Mouse (Mus musculus): ENCODE results near the gene Slc35d2. TPM values are rescaled to one million over a fixed set of nuclear protein-coding genes. Genes with fewer than 3 reads are reported as not detected.

The Slc35d2 gene
- polyA plus RNA-seq, 1 experiment, result 0.18 TPM

DNA sequence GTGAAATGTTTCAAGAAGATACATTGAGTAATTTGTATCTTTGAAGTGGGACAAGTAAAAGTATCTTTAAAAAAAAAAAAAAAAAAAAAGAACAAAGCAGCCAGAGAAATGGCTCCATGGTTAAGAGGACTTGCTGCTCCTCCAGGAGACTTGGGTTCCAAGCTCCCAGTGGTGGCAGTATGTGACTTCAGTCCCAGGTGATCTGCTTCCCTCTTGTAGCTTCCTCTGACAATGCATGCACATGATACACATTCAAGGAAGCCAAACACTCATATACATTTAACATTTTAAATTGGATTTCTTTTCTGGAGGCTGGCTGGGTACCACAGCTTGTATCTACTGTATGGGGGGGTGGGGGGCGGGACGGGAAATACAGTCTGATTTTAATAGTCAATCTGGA lies 25.5 kb upstream of the Slc35d2 start:
- no peak for TF ChIP-seq TAL1 (IDR thresholded peaks at IDR 0.05; ENCODE audit: low read length)
- no peak for TF ChIP-seq GATA1 (IDR thresholded peaks at IDR 0.05; ENCODE audit: low read length)
- Histone ChIP-seq H3K27me3 (ENCODE audit: control insufficient read depth) (peaks cover 49% of the 10 kb centered on the region), H3K36me3 (ENCODE audit: control insufficient read depth) (peaks cover 22% of the 10 kb centered on the region), H3K4me3 (replicated peaks) (no peak overlapping the region), H3K4me1 (ENCODE audit: control insufficient read depth) (peaks cover 42% of the 10 kb centered on the region), H3K9me3 (ENCODE audit: control insufficient read depth, low read length) (no peaks in the 10 kb centered on the region)

DNA sequence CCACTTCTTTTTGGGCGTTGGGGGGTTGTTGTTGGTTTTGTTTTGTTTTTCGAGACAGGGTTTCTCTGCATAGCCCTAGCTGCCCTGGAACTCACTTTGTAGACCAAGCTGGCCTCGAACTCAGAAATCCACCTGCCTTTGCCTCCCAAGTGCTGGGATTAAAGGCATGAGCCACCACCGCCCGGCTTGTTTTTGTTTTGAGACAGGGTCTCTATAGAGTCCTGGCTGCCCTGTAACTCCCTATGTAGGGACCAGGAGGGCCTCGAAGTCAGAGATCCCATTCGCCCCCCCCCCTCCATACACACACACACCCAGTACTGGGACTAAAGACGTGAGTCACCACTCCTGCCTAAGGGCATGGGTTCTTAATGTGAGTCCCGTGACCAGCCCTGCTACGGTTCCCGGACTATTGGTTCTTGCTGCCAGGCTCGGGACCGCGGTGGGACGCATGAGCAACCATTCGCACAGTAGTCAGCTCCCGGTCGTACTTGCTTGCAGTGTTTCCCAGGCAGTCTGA lies 24.6 kb upstream of the Slc35d2 start:
- Histone ChIP-seq H3K36me3 (ENCODE audit: control insufficient read depth) (peaks cover 30% of the 10 kb centered on the region), H3K27me3 (ENCODE audit: control insufficient read depth) (peaks cover 41% of the 10 kb centered on the region), H3K4me1 (ENCODE audit: control insufficient read depth) (peaks cover 50% of the 10 kb centered on the region), H3K4me3 (replicated peaks) (peak overlapping the region; percentile 100), H3K9me3 (ENCODE audit: control insufficient read depth, low read length) (no peaks in the 10 kb centered on the region)
- no peak for TF ChIP-seq GATA1 (IDR thresholded peaks at IDR 0.05; ENCODE audit: low read length)
- TF ChIP-seq TAL1 (IDR thresholded peaks at IDR 0.05; ENCODE audit: low read length), result no peak

DNA sequence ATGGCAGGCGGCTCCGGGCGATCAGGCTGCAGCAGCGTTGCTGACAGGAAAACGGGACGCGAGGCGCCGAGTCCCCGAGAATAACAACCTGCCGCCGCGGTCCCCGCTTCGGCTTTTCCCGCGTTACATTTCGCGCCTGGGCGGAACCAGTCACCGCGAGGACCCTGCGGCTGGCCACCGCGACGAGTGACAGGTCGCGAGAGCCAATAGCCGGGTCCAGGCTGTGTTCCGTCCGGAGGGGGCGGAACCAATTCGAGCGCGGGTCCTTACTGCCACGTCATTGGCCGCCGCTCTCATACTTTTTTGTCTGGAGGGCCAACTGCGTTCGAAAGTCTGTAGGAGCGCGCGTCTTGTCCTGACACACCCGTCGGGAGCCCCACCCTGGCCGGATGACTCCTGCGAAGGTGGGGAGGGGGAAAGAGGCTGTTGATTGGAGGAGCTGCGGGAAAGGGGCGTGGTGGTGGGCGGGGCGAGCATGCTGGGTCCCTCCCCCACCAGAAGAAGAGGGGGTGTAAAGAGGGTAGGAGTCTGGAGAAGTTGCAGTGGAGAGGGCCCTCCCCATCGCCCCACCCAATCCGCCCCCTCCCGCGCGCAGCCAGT lies 24.0 kb upstream of the Slc35d2 start, which contains the start of gene Zfp367:
Gene Zfp367, minus strand, starts transcription at position 120 of the 600 bp plus-strand sequence.
- TF ChIP-seq TAL1 (IDR thresholded peaks at IDR 0.05; ENCODE audit: low read length) (no peak), GATA1 (IDR thresholded peaks at IDR 0.05; ENCODE audit: low read length) (no peak)
- Histone ChIP-seq H3K27me3 (ENCODE audit: control insufficient read depth) (peaks cover 34% of the 10 kb centered on the region), H3K9me3 (ENCODE audit: control insufficient read depth, low read length) (no peaks in the 10 kb centered on the region), H3K36me3 (ENCODE audit: control insufficient read depth) (peaks cover 35% of the 10 kb centered on the region), H3K4me1 (ENCODE audit: control insufficient read depth) (peaks cover 53% of the 10 kb centered on the region), H3K4me3 (replicated peaks) (peak within 1 kb of the TSS; percentile 100)

DNA sequence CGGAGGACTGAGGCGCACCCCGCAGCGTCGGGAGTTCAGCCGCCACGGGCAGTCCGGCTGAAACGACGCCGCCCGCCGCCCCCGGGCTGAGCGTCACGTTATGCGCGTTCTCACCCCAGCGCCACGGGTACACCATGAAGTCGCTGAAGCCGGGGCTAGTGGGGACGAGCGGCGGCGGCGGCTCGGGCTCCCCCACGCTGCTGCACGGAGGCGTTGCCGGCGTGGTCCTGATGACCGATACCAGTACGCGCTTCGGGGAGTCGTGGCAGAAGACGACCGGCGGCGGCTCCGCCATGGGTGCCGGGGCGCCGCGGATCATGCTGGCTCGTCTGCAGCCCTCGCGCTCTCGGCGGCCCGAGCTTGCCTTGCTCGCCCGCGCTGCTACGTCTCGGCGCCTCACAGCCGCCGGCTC lies 23.5 kb upstream of the Slc35d2 start:
- Histone ChIP-seq H3K9me3 (ENCODE audit: control insufficient read depth, low read length) (no peaks in the 10 kb centered on the region), H3K27me3 (ENCODE audit: control insufficient read depth) (peaks cover 29% of the 10 kb centered on the region), H3K4me1 (ENCODE audit: control insufficient read depth) (peaks cover 53% of the 10 kb centered on the region), H3K36me3 (ENCODE audit: control insufficient read depth) (peaks cover 38% of the 10 kb centered on the region), H3K4me3 (replicated peaks) (peak overlapping the region; percentile 100)
- no peak for TF ChIP-seq GATA1 (IDR thresholded peaks at IDR 0.05; ENCODE audit: low read length)
- no peak for TF ChIP-seq TAL1 (IDR thresholded peaks at IDR 0.05; ENCODE audit: low read length)

DNA sequence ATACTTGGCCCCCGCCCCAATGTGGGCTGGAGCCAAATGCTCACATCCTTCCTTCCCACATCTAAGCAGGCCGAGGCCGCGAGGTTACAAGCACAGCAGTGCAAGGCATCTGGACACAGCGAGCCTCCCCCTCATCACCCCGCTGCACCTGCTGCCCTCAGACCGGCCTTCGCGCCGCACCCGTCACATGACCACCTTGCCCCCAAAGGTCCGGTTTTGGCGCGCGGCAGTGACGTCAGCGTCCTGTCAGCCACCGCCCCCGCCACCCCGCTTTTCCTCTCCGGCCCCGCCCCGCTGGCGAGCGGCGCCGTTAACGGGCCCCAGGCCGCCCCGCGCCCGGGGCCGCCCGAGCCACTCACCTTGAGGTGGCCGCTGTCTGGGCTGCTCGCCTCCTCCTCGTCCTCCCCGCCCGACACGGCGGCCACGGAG lies 23.1 kb upstream of the Slc35d2 start:
- TF ChIP-seq GATA1 (IDR thresholded peaks at IDR 0.05; ENCODE audit: low read length) (no peak), TAL1 (IDR thresholded peaks at IDR 0.05; ENCODE audit: low read length) (no peak)
- Histone ChIP-seq H3K4me3 (replicated peaks) (peak overlapping the region; percentile 100), H3K4me1 (ENCODE audit: control insufficient read depth) (peaks cover 55% of the 10 kb centered on the region), H3K27me3 (ENCODE audit: control insufficient read depth) (peaks cover 25% of the 10 kb centered on the region), H3K9me3 (ENCODE audit: control insufficient read depth, low read length) (no peaks in the 10 kb centered on the region), H3K36me3 (ENCODE audit: control insufficient read depth) (peaks cover 43% of the 10 kb centered on the region)

DNA sequence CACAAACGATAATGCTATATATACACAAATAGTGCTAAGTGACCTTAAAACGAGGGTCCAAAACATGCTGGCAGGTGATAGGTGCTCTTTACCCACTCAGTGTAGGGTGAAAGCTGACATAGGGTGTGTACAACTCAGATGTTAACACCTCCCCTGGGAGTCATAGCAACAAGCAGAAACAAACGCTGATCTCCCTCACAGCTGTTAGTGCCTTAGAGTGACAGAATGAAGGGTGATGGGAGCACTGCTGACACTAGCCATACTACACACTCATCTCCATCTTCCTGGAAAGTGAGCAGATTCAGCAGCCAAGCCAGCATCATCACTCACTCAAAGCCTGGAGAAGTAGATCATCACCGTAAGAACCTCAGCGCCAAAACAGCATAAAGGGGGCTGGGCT lies 21.0 kb upstream of the Slc35d2 start:
- Histone ChIP-seq H3K4me3 (replicated peaks) (peak overlapping the region; percentile 100), H3K36me3 (ENCODE audit: control insufficient read depth) (peaks cover 55% of the 10 kb centered on the region), H3K4me1 (ENCODE audit: control insufficient read depth) (peaks cover 57% of the 10 kb centered on the region), H3K9me3 (ENCODE audit: control insufficient read depth, low read length) (no peaks in the 10 kb centered on the region), H3K27me3 (ENCODE audit: control insufficient read depth) (peaks cover 4% of the 10 kb centered on the region)
- TF ChIP-seq TAL1 (IDR thresholded peaks at IDR 0.05; ENCODE audit: low read length), result no peak
- TF ChIP-seq GATA1 (IDR thresholded peaks at IDR 0.05; ENCODE audit: low read length), result no peak

DNA sequence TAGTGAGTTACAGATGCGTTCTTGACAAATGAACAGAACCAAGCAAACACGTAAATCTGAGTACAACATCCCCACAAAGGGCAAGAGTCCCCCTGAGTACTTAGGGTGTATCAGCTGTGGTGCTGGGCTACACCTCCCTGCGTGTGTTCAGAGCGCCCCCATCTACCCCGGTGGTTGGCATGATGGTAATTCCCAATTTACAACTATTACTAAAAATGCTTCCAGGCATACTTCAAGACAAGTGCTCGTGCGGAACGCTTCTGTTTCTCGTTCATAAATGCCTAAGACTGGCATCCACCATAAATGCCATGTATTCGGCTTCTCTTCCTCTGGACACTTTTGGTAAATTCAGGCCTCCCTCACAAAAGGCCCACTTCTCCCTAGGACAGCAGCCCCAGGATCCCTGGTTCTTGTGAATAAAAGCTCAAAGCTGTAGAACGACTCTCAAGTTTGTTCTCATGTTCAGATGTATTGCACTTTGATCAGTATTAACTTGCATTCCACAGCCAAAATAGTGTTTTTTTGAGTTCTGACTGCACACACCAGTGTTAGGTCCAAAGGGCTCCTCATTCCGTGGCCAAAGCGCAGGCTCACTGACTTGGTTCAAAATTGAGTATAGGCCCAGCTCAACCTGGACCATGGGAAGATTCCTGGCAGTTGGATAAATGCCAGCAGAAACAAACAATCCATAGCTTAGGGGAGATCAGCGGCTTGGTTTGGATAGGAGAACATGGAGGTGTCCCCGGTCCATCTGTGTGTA lies 628 bp upstream of the Slc35d2 start:
- H3K9me3 ChIP-seq (ENCODE audit: control insufficient read depth, low read length), result no peaks in the 10 kb centered on the region
- H3K36me3 ChIP-seq (ENCODE audit: control insufficient read depth), result peaks cover 69% of the 10 kb centered on the region
- TF ChIP-seq GATA1 (IDR thresholded peaks at IDR 0.05; ENCODE audit: low read length) (no peak), TAL1 (IDR thresholded peaks at IDR 0.05; ENCODE audit: low read length) (no peak)
- no peaks in the 10 kb centered on the region for H3K27me3 ChIP-seq (ENCODE audit: control insufficient read depth)
- peak overlapping the region; percentile 58 for H3K4me3 ChIP-seq (replicated peaks)
- H3K4me1 ChIP-seq (ENCODE audit: control insufficient read depth), result peaks cover 14% of the 10 kb centered on the region

DNA sequence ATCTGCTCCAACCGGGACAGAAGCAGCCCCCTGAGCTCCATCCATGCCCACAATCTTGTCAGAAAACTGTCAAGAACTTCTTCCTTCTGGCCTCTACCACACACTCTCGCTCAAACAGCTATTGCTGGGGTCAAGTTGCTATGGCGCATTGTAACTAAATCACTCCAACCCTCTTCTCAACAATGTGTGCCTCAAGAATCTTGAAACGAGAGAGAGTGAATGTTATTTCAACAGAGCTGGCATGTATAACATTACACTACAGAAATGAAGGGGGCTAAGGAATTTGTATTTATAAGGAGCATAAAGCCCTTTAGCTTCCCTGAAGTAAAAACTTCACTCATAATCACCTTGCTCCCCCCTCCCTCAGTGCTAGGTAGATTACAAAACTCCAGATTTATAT lies 2.9 kb downstream of the Slc35d2 start:
- Histone ChIP-seq H3K36me3 (ENCODE audit: control insufficient read depth) (peaks cover 36% of the 10 kb centered on the region), H3K4me3 (replicated peaks) (no peak overlapping the region), H3K4me1 (ENCODE audit: control insufficient read depth) (peaks cover 14% of the 10 kb centered on the region), H3K27me3 (ENCODE audit: control insufficient read depth) (no peaks in the 10 kb centered on the region), H3K9me3 (ENCODE audit: control insufficient read depth, low read length) (no peaks in the 10 kb centered on the region)
- no peak for TF ChIP-seq GATA1 (IDR thresholded peaks at IDR 0.05; ENCODE audit: low read length)
- no peak for TF ChIP-seq TAL1 (IDR thresholded peaks at IDR 0.05; ENCODE audit: low read length)

DNA sequence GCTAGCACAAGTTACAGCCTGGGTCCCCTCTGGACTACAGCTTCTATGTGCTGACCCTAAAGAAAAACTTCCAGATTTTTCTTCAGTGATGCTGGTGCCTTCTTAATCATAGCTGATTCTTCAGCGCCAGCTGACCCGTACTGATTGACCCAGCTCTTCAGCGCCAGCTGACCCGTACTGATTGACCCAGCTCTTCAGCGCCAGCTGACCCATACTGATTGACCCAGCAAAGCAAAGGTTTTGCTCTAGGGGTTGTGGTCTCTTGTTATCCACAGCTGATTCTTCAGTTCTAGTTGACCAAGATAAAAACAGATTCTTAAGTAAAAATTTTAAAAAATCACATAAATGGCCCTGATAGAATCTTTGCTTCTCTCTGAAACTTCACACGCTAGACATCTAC lies 4.3 kb downstream of the Slc35d2 start:
- Histone ChIP-seq H3K27me3 (ENCODE audit: control insufficient read depth) (no peaks in the 10 kb centered on the region), H3K4me3 (replicated peaks) (no peak overlapping the region), H3K36me3 (ENCODE audit: control insufficient read depth) (peaks cover 24% of the 10 kb centered on the region), H3K9me3 (ENCODE audit: control insufficient read depth, low read length) (no peaks in the 10 kb centered on the region), H3K4me1 (ENCODE audit: control insufficient read depth) (peaks cover 10% of the 10 kb centered on the region)
- TF ChIP-seq TAL1 (IDR thresholded peaks at IDR 0.05; ENCODE audit: low read length), result no peak
- no peak for TF ChIP-seq GATA1 (IDR thresholded peaks at IDR 0.05; ENCODE audit: low read length)
